Mouse (Mus musculus) bone marrow, adult 2 months (tissue): ENCODE results near the gene Gm26602. TPM values are rescaled to one million over a fixed set of nuclear protein-coding genes. Genes with fewer than 3 reads are reported as not detected.
"Not testable (repeated sequence)": the region's sequence is repeated elsewhere in the genome, so short reads cannot be mapped to it uniquely, and the experiment has no call there.

Source experiments
- H3K27ac ChIP-seq: fragments of 200-500 bp; 2 replicates; pipeline ENCODE4 v1.5.1; 2012; ENCODE audit warnings: low read depth, mild to moderate bottlenecking, control low read depth, inconsistent platforms, low read length; ENCODE audit not compliant: control insufficient read depth, poor library complexity, insufficient read depth
- H3K4me1 ChIP-seq: fragments of 200-500 bp; 2 replicates; pipeline ENCODE4 v1.6.1; 2011; ENCODE audit warnings: low read length; ENCODE audit not compliant: control insufficient read depth, insufficient read depth
- H3K4me3 ChIP-seq: fragments of 200-500 bp; replicated peaks from 2 replicates; pipeline ENCODE3; 2011; ENCODE audit warnings: mild to moderate bottlenecking, low read depth, low read length, control low read depth; ENCODE audit not compliant: control insufficient read depth
- CTCF ChIP-seq: fragments of 200-500 bp; IDR thresholded peaks from 2 replicates; pipeline ENCODE4 v1.5.1; 2011; ENCODE audit warnings: low read length, control low read depth; ENCODE audit not compliant: control insufficient read depth, insufficient read depth
- POLR2A ChIP-seq: fragments of 200-500 bp; IDR thresholded peaks from 2 replicates; pipeline ENCODE4 v1.6.1; 2011; ENCODE audit warnings: low read depth, mild to moderate bottlenecking, control low read depth, low read length, borderline replicate concordance; ENCODE audit not compliant: control insufficient read depth
- WGBS: fragments of 180-500 bp; shearing (Covaris S2); methylation state at CpG from one replicate; pipeline ENCODE4 v1.1.7; 2018; 5-methylcytosine and 5-hydroxymethylcytosine counted together
- polyA plus RNA-seq: library from polyadenylated mRNA; stranded (reverse); fragments of >200 nt; gene quantifications from 2 replicates; pipeline ENCODE4 v1.2.4, GENCODE M21; 2011; ENCODE audit warnings: low replicate concordance; ENCODE audit not compliant: missing spikeins, insufficient read depth, insufficient read length

The Gm26602 gene
- polyA plus RNA-seq, 1 experiment: not detected

GRCm38 (mm10) chr10:79950661-79951060 is 40.0 kb downstream of the Gm26602 start:
- no peak overlapping the region for H3K27ac ChIP-seq
- no peak overlapping the region for H3K4me3 ChIP-seq
- WGBS: 86% methylated on average over 18 of the region's 18 CpGs
- H3K4me1 ChIP-seq: peaks cover 2% of the 10 kb centered on the region; the same call in 1 of the 2 replicates
- no peak for TF ChIP-seq CTCF
- TF ChIP-seq POLR2A: no peak

DNA sequence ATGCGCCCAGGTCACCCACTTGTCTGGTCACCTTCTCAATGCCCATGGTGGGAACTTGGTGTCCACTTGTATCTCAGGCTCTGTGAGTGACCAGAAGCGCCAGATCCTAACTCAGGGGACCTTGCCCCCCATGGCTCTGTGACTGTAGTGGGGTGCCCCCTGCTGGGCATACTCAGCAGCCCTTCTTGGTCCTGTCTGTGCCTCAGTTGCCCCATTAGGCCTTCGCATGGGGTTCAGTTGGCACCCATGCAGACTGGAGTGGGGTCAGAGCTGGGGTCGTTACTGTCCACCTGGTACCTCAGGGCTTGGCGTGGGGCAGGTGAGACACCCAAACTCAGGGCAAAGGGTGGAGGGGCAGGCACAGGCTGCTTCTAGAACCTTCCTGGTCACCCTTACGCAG is 43.3 kb downstream of the Gm26602 start:
- TF ChIP-seq CTCF (peak; percentile 76), POLR2A (no peak)
- H3K27ac ChIP-seq: no peak overlapping the region
- H3K4me1 ChIP-seq: peaks cover 3% of the 10 kb centered on the region; the same call in 1 of the 2 replicates
- WGBS: 75% methylated on average over 6 of the region's 6 CpGs
- H3K4me3 ChIP-seq: no peak overlapping the region

DNA sequence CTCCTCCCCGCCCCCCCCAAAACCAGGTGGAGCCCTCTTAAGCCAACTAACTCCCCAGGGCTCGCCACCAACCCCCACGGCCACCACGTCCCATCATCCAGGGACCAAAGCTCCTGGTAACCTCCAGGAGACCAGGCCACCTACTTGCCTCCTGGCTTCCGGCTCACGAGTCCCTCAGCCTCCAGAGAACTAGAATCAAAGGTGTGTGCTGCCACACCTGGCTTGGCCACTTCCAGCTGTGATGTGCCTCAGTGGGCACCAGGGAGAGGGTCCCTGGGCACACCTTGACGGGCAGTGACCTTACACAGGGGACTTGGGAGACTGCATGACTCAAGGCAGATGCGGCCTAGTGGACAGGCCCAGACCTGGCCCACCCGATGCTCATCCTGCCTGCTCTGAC is 45.0 kb downstream of the Gm26602 start:
- H3K27ac ChIP-seq: no peak overlapping the region
- WGBS: 86% methylated on average over 9 of the region's 9 CpGs
- TF ChIP-seq POLR2A: no peak
- TF ChIP-seq CTCF: no peak
- no peak overlapping the region for H3K4me3 ChIP-seq
- peaks cover 5% of the 10 kb centered on the region for H3K4me1 ChIP-seq

GRCm38 (mm10) chr10:79956643-79957154 is 46.0 kb downstream of the Gm26602 start:
- TF ChIP-seq POLR2A (no peak), CTCF (no peak)
- Histone ChIP-seq H3K4me3 (no peak overlapping the region), H3K4me1 (peaks cover 5% of the 10 kb centered on the region), H3K27ac (no peak overlapping the region)
- WGBS: 69% methylated on average over 4 of the region's 4 CpGs

DNA sequence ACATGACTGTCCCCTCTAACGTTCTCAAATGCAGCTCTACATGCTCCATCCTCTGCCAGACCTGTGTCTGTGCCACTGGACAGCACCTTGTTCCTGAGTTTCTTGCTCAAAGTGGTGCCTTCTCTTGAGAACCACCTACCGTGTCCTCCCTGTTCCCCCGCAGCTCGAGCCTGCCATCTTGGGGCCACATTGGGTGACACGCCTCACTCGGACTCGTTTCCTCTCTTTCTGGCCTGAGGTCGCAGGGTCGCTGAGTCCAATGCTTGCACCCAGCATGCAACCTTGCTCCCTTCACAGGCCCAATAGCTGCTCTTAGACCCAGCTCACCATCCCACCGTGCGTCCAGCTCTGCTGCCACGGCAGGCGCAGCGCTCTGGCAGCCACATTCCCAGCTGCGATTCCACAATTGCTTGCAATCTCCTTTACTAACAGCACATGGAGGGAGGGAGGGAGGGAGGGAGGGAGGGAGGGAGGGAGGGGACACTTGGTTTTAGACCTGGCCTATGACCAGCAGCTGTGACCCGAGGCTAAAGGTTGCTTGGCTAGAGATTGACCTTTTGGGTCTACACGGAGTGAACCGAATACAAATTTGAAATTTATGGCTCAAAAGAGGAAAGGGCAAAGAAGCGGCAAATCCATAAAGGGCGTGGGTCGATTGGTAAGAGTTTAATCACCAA is 47.6 kb downstream of the Gm26602 start:
- no peak overlapping the region for H3K27ac ChIP-seq
- TF ChIP-seq CTCF: peak; percentile 99
- TF ChIP-seq POLR2A: no peak
- 20% methylated on average over 21 of the region's 21 CpGs for WGBS
- H3K4me3 ChIP-seq: peak overlapping the region; percentile 17
- peaks cover 5% of the 10 kb centered on the region for H3K4me1 ChIP-seq

GRCm38 (mm10) chr10:79959412-79959811 is 48.8 kb downstream of the Gm26602 start:
- H3K27ac ChIP-seq: not testable (repeated sequence)
- WGBS: 20% methylated on average over 10 of the region's 10 CpGs
- H3K4me3 ChIP-seq: peak overlapping the region; percentile 31

DNA sequence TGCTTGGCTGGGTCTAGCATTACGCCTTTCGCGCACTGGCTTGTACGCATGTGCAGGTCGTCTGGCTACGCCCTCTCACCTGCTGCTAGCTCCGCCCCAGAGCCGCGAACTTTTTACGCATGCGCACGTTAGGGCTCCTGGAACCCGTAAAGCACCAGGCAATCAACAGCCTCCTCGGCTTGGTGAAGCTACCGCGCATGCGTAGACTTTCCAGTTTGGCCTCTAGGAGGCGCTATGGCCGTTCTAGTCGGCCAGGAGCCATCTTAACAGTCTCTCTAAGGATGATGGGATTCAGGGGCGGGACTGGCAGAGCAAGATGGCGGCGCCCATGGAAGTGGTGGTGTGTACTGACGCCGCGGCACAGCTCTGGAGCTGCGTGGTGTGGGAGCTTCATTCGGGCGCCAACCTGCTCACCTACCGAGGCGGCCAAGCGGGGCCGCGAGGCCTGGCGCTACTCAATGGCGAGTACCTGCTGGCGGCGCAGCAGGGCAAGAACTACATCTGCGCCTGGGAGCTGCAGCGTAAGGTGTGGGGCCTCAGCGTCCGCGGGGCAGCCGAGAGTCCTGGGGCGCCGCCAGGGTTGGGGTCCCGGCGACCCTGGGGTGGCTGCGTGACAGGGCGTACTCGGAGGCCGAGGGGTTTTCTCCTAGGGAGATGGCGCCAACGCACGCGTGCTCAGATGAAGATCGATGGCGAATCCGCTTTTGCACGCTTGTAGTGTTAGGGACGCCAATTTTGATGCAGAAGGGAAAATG is 49.4 kb downstream of the Gm26602 start, which contains the start of gene Wdr18:
Gene Wdr18 (plus strand): TSS at position 306 of the 755 bp plus-strand sequence.
- under 1% methylated on average over 61 of the region's 61 CpGs for WGBS
- Histone ChIP-seq H3K4me1 (peaks cover 4% of the 10 kb centered on the region), H3K27ac (no peak within 1 kb of the TSS; the same call in 1 of the 2 replicates), H3K4me3 (peak within 1 kb of the TSS; percentile 79)
- TF ChIP-seq POLR2A (peak; percentile 48; the same call in 1 of the 2 replicates), CTCF (peak; percentile 97)

More at GRCm38 (mm10) chr10:79959412-79959811, 48.8 kb downstream of the Gm26602 start:
- H3K4me1 ChIP-seq: not testable (repeated sequence)

Other genes with a start within 250 kb of the Gm26602 start
- gene Madcam1, start 246.3 kb upstream of the Gm26602 start, polyA plus RNA-seq: not detected in 2 replicates
- gene Tpgs1, start 241.5 kb upstream of the Gm26602 start, polyA plus RNA-seq: 4.9 and 12.2 TPM in 2 replicates
- gene Cdc34, start 228.7 kb upstream of the Gm26602 start, polyA plus RNA-seq: 82.1 and 98.6 TPM in 2 replicates
- not detected in 2 replicates for gene Gzmm, start 221.8 kb upstream of the Gm26602 start, polyA plus RNA-seq
- 465 and 588 TPM in 2 replicates for gene Bsg, start 206.4 kb upstream of the Gm26602 start, polyA plus RNA-seq
- gene Hcn2, start 194.2 kb upstream of the Gm26602 start, polyA plus RNA-seq: 0.31 TPM in 1 of 2 replicates, not detected in the other
- gene Polrmt, start 164.3 kb upstream of the Gm26602 start, polyA plus RNA-seq: 20.0 and 29.6 TPM in 2 replicates
- not detected in 2 replicates for gene Fgf22, start 155.8 kb upstream of the Gm26602 start, polyA plus RNA-seq
- 26.5 and 42.8 TPM in 2 replicates for gene Rnf126, start 143.9 kb upstream of the Gm26602 start, polyA plus RNA-seq
- gene Fstl3, start 133.6 kb upstream of the Gm26602 start, polyA plus RNA-seq: 1.0 and 1.8 TPM in 2 replicates
- 13.1 and 40.0 TPM in 2 replicates for gene Prss57, start 119.9 kb upstream of the Gm26602 start, polyA plus RNA-seq
- 19.7 and 36.1 TPM in 2 replicates for gene Palm, start 117.3 kb upstream of the Gm26602 start, polyA plus RNA-seq
- gene Misp, start 89.9 kb upstream of the Gm26602 start, polyA plus RNA-seq: not detected in 2 replicates
- 113 and 188 TPM in 2 replicates for gene Ptbp1, start 56.4 kb upstream of the Gm26602 start, polyA plus RNA-seq
- gene Prtn3, start 36.4 kb upstream of the Gm26602 start, polyA plus RNA-seq: 143 and 259 TPM in 2 replicates
- gene Plppr3, start 36.2 kb upstream of the Gm26602 start, polyA plus RNA-seq: 16.4 and 32.4 TPM in 2 replicates
- 102 and 162 TPM in 2 replicates for gene Elane, start 24.6 kb upstream of the Gm26602 start, polyA plus RNA-seq
- gene Cfd, start 20.0 kb upstream of the Gm26602 start, polyA plus RNA-seq: 20.0 TPM in 1 of 2 replicates, not detected in the other
- 12.3 and 19.2 TPM in 2 replicates for gene Med16, start 1.9 kb upstream of the Gm26602 start, polyA plus RNA-seq
- gene Kiss1r, start 6.1 kb downstream of the Gm26602 start, polyA plus RNA-seq: 1.5 TPM in 1 of 2 replicates, not detected in the other
- gene R3hdm4, start 10.4 kb downstream of the Gm26602 start, polyA plus RNA-seq: 182 and 197 TPM in 2 replicates
- gene Arid3a, start 16.2 kb downstream of the Gm26602 start, polyA plus RNA-seq: 12.4 and 27.6 TPM in 2 replicates
- 26.7 and 43.3 TPM in 2 replicates for gene Wdr18, start 49.3 kb downstream of the Gm26602 start, polyA plus RNA-seq
- not detected in 2 replicates for gene Grin3b, start 59.9 kb downstream of the Gm26602 start, polyA plus RNA-seq
- 78.6 and 131 TPM in 2 replicates for gene Tmem259, start 73.5 kb downstream of the Gm26602 start, polyA plus RNA-seq
- gene Cnn2, start 77.7 kb downstream of the Gm26602 start, polyA plus RNA-seq: 41.7 and 92.4 TPM in 2 replicates
- gene Abca7, start 85.6 kb downstream of the Gm26602 start, polyA plus RNA-seq: 54.3 and 96.9 TPM in 2 replicates
- gene Arhgap45, start 105.8 kb downstream of the Gm26602 start, polyA plus RNA-seq: 111 and 291 TPM in 2 replicates
- 35.6 and 44.5 TPM in 2 replicates for gene Polr2e, start 128.9 kb downstream of the Gm26602 start, polyA plus RNA-seq
- gene Gpx4, start 136.3 kb downstream of the Gm26602 start, polyA plus RNA-seq: 948 and 2,392 TPM in 2 replicates
- 37.6 and 83.8 TPM in 2 replicates for gene Sbno2, start 194.7 kb downstream of the Gm26602 start, polyA plus RNA-seq
- gene Stk11, start 204.9 kb downstream of the Gm26602 start, polyA plus RNA-seq: 197 and 344 TPM in 2 replicates
- gene Atp5d, start 227.8 kb downstream of the Gm26602 start, polyA plus RNA-seq: 131 and 178 TPM in 2 replicates
- 3.4 and 3.7 TPM in 2 replicates for gene Cbarp, start 230.0 kb downstream of the Gm26602 start, polyA plus RNA-seq
- 36.0 and 53.2 TPM in 2 replicates for gene Midn, start 237.4 kb downstream of the Gm26602 start, polyA plus RNA-seq